Mouse (Mus musculus) heart, embryonic 10.5 days (tissue): ENCODE measurements around the gene Lmo1. TPM values are rescaled to one million over a fixed set of nuclear protein-coding genes. Genes with fewer than 3 reads are reported as not detected.
"Not testable (repeated sequence)": the region's sequence is repeated elsewhere in the genome, so short reads cannot be mapped to it uniquely, and the experiment has no call there.

ENCODE experiments used
- DNase-seq: peaks from one replicate; pipeline ENCODE4 v3.0.0-alpha.2; 2017; ENCODE audit warnings: low spot score
- H3K27ac ChIP-seq: fragments of 300-500 bp; sonication (generic); 2 replicates; pipeline ENCODE4 v1.5.1; 2016; ENCODE audit warnings: mild to moderate bottlenecking
- H3K27me3 ChIP-seq: fragments of 300-500 bp; sonication (generic); 2 replicates; pipeline ENCODE4 v1.6.1; 2016; ENCODE audit warnings: mild to moderate bottlenecking; ENCODE audit not compliant: poor library complexity, insufficient read depth, severe bottlenecking
- H3K36me3 ChIP-seq: fragments of 300-500 bp; sonication (generic); 2 replicates; pipeline ENCODE4 v1.6.1; 2016; ENCODE audit warnings: mild to moderate bottlenecking, moderate library complexity
- H3K4me1 ChIP-seq: fragments of 300-500 bp; sonication (generic); 2 replicates; pipeline ENCODE4 v1.6.1; 2016; ENCODE audit warnings: mild to moderate bottlenecking
- H3K4me3 ChIP-seq: fragments of 300-500 bp; sonication (generic); 2 replicates; pipeline ENCODE4 v1.5.1; 2016; ENCODE audit warnings: mild to moderate bottlenecking, moderate library complexity
- H3K9me3 ChIP-seq: fragments of 300-500 bp; sonication (generic); 2 replicates; pipeline ENCODE4 v1.6.1; 2016; ENCODE audit warnings: mild to moderate bottlenecking, moderate library complexity
- WGBS: fragments of 180-500 bp; shearing (Covaris S2); methylation state at CpG from one replicate; pipeline ENCODE4 v1.1.7; 2016; 5-methylcytosine and 5-hydroxymethylcytosine counted together
- polyA plus RNA-seq: library from polyadenylated mRNA; unstranded; fragments of >200 nt; fragmentation: Nextera tagmentation; extraction: Ambion mirVana; gene quantifications from 2 replicates; pipeline ENCODE4 v1.2.1, GENCODE M21; 2016

Gene Lmo1
- polyA plus RNA-seq, 1 experiment from 2014 or later = 7.3 TPM

- no CpG with 5 or more reads among the region's 2 CpGs for WGBS
- not testable (repeated sequence) for H3K36me3 ChIP-seq
Observed at GRCm38 (mm10) chr7:109091316-109091715, 83.7 kb downstream of the Lmo1 start.

More at GRCm38 (mm10) chr7:109091316-109091715, 83.7 kb downstream of the Lmo1 start:
- not testable (repeated sequence) for H3K27ac ChIP-seq, H3K27me3 ChIP-seq, H3K4me3 ChIP-seq, H3K4me1 ChIP-seq, H3K9me3 ChIP-seq, DNase-seq

Other genes with a start within 250 kb of the Lmo1 start
- 1.9 and 3.8 TPM in 2 replicates for gene Nlrp10, start 245.0 kb downstream of the Lmo1 start, polyA plus RNA-seq
- gene Eif3f, start 240.8 kb downstream of the Lmo1 start, polyA plus RNA-seq = 49.3 and 61.1 TPM in 2 replicates
- 0.25 and 0.88 TPM in 2 replicates for gene Tub, start 224.9 kb downstream of the Lmo1 start, polyA plus RNA-seq
- 2.4 and 2.9 TPM in 2 replicates for gene Ric3, start 91.9 kb downstream of the Lmo1 start, polyA plus RNA-seq